ENCODE assay signal across 9 mouse cellular contexts in genomic region chr1:86053198-86053921, GRCm38 (mm10). TPM values are rescaled to one million over a fixed set of nuclear protein-coding genes. Genes with fewer than 3 reads are reported as not detected.
DNase-seq lines count a peak whose midpoint lies in the region; ATAC-seq and TF ChIP-seq lines count a peak whose summit lies in the region.
"Had no signal": no experiment of that assay in that cellular context is flagged by ENCODE, and none has a peak within 500 bp of the region (broad histone marks: within the 10 kb centered on the region; RNA-seq: fewer than 3 reads in every experiment).

No protein-coding gene starts in this region.

- no peak for TF ChIP-seq CTCF in stomach, postnatal 0 days (IDR thresholded peaks at IDR 0.05; ENCODE audit: low read depth)

- no peaks in the 10 kb centered on the region for H3K36me3 ChIP-seq in stomach, embryonic 16.5 days (ENCODE audit: control insufficient read depth, insufficient read depth, low read length)
- H3K36me3 ChIP-seq in stomach, postnatal 0 days (ENCODE audit: control insufficient read depth, insufficient read depth, low read length): no peaks in the 10 kb centered on the region
- no peaks in the 10 kb centered on the region for H3K36me3 ChIP-seq in heart, embryonic 16.5 days (ENCODE audit: control insufficient read depth, insufficient read depth)
- H3K36me3 ChIP-seq: neural tube, embryonic 12.5 days had no signal

- no peak overlapping the region for H3K4me2 ChIP-seq in stomach, embryonic 16.5 days (ENCODE audit: low read depth, low read length)
- no peak overlapping the region for H3K4me2 ChIP-seq in stomach, postnatal 0 days (replicated peaks; ENCODE audit: low read depth)
- H3K4me2 ChIP-seq in heart, embryonic 16.5 days (ENCODE audit: low read depth, low read length): no peak overlapping the region
- H3K4me2 ChIP-seq: neural tube, embryonic 12.5 days had no signal

- no peaks in the 10 kb centered on the region; the same call in 1 of the 2 replicates for H3K27me3 ChIP-seq in stomach, embryonic 16.5 days (ENCODE audit: control insufficient read depth, insufficient read depth, low read length)
- H3K27me3 ChIP-seq in stomach, postnatal 0 days (ENCODE audit: control insufficient read depth, insufficient read depth, low read length): no peaks in the 10 kb centered on the region
- no peaks in the 10 kb centered on the region for H3K27me3 ChIP-seq in heart, embryonic 16.5 days (ENCODE audit: control insufficient read depth, insufficient read depth, low read length)

- TF ChIP-seq EP300 in stomach, postnatal 0 days (optimal IDR thresholded peaks at IDR 0.05): no peak

- H3K9ac ChIP-seq in stomach, embryonic 16.5 days (ENCODE audit: low read length): no peak overlapping the region
- H3K9ac ChIP-seq in stomach, postnatal 0 days (ENCODE audit: low read length): no peak overlapping the region
- no peak overlapping the region for H3K9ac ChIP-seq in heart, embryonic 16.5 days (ENCODE audit: low read length)
- H3K9ac ChIP-seq: neural tube, embryonic 12.5 days had no signal

- peak; percentile 26; the same call in 1 of the 2 replicates for ATAC-seq in stomach, embryonic 16.5 days (ENCODE audit: insufficient read depth, low FRiP score)
- no peak for ATAC-seq in stomach, postnatal 0 days (ENCODE audit: low FRiP score, low TSS enrichment)
- peak; percentile 14; the same call in 1 of the 2 replicates for ATAC-seq in heart, embryonic 16.5 days (replicated peaks; ENCODE audit: extremely low read depth, insufficient read depth, low FRiP score)

- H3K27ac ChIP-seq in stomach, embryonic 16.5 days (ENCODE audit: low read length): no peak overlapping the region
- H3K27ac ChIP-seq in stomach, postnatal 0 days (replicated peaks): no peak overlapping the region
- H3K27ac ChIP-seq in heart, embryonic 16.5 days (ENCODE audit: low read length): no peak overlapping the region
- H3K27ac ChIP-seq: neural tube, embryonic 12.5 days had no signal

- no peaks in the 10 kb centered on the region for H3K4me1 ChIP-seq in stomach, embryonic 16.5 days (ENCODE audit: control insufficient read depth, insufficient read depth, low read length)
- H3K4me1 ChIP-seq in stomach, postnatal 0 days (replicated peaks; ENCODE audit: control insufficient read depth, insufficient read depth): no peaks in the 10 kb centered on the region
- no peaks in the 10 kb centered on the region for H3K4me1 ChIP-seq in heart, embryonic 16.5 days (ENCODE audit: control insufficient read depth, insufficient read depth, low read length)

- no peak overlapping the region for H3K4me3 ChIP-seq in stomach, embryonic 16.5 days (replicated peaks; ENCODE audit: low read length)
- no peak overlapping the region for H3K4me3 ChIP-seq in stomach, postnatal 0 days (ENCODE audit: low read depth, low read length)
- no peak overlapping the region for H3K4me3 ChIP-seq in heart, embryonic 16.5 days (ENCODE audit: low read length)
- H3K4me3 ChIP-seq: neural tube, embryonic 12.5 days had no signal

- no peaks in the 10 kb centered on the region for H3K9me3 ChIP-seq in stomach, embryonic 16.5 days (replicated peaks; ENCODE audit: control insufficient read depth, low read length)
- no peaks in the 10 kb centered on the region for H3K9me3 ChIP-seq in stomach, postnatal 0 days (ENCODE audit: control insufficient read depth, low read length)
- H3K9me3 ChIP-seq in heart, embryonic 16.5 days (replicated peaks; ENCODE audit: control insufficient read depth, low read length): no peaks in the 10 kb centered on the region
- H3K9me3 ChIP-seq: neural tube, embryonic 12.5 days had no signal

- peak; percentile 35 to 80 for DNase-seq in adrenal gland, adult (ENCODE audit: inconsistent age in 2 of 2, low spot score in 1 of 2)
- no peak for DNase-seq in adrenal gland, postnatal 4 days (ENCODE audit: low spot score in 2 of 2)
- DNase-seq in stomach, postnatal 0 days (ENCODE audit: low spot score): no peak
- peak; percentile 36 to 47 for DNase-seq in left cerebral cortex, postnatal 36 days (ENCODE audit: low spot score in 2 of 2)
- no peak for DNase-seq in thymus, postnatal 25 days
- DNase-seq in natural killer cell, adult 2 months (ENCODE audit: low spot score in 2 of 2): no peak

- intact Hi-C loops in left cerebral cortex, postnatal 36 days (cut with DNase I): no loop called here

- 73% methylated on average over 12 of the region's 12 CpGs for WGBS in stomach, embryonic 16.5 days
- WGBS in stomach, postnatal 0 days: 69% methylated on average over 12 of the region's 12 CpGs
- 65% methylated on average over 12 of the region's 12 CpGs for WGBS in heart, embryonic 16.5 days

RNA-seq across cellular contexts. Expression of gene 2810459M11Rik, which starts 7.7 kb away (rescaled TPM):
- total RNA-seq in adrenal gland, postnatal 4 days (2021): 1 to 10 TPM; 1.0 to 3.4 TPM
- 3.3 TPM in 2 replicates for polyA plus RNA-seq in stomach, embryonic 16.5 days (2015; fragmentation: Nextera tagmentation; extraction: Ambion mirVana)
- 8.0 and 9.1 TPM in 2 replicates for polyA plus RNA-seq in stomach, postnatal 0 days (2015; fragmentation: Nextera tagmentation; extraction: Ambion mirVana)
- polyA plus RNA-seq in heart, embryonic 16.5 days (2015; fragmentation: Nextera tagmentation; extraction: Ambion mirVana): 0.21 and 0.24 TPM in 2 replicates
- 1 to 10 TPM; 5.6 to 9.0 TPM for total RNA-seq in left cerebral cortex, postnatal 36 days (2021)

RNA-seq across cellular contexts. Expression of gene Psmd1, which starts 10.8 kb away (rescaled TPM):
- 100 to 1,000 TPM; 113 to 114 TPM for total RNA-seq in adrenal gland, postnatal 4 days (2021)
- polyA plus RNA-seq in stomach, embryonic 16.5 days (2015; fragmentation: Nextera tagmentation; extraction: Ambion mirVana): 150 and 154 TPM in 2 replicates
- 86.8 and 90.7 TPM in 2 replicates for polyA plus RNA-seq in stomach, postnatal 0 days (2015; fragmentation: Nextera tagmentation; extraction: Ambion mirVana)
- 131 and 142 TPM in 2 replicates for polyA plus RNA-seq in heart, embryonic 16.5 days (2015; fragmentation: Nextera tagmentation; extraction: Ambion mirVana)
- total RNA-seq in left cerebral cortex, postnatal 36 days (2021): 100 to 1,000 TPM; 106 TPM

RNA-seq across cellular contexts. Expression of gene Spata3, which starts 36.7 kb away (rescaled TPM):
- total RNA-seq in adrenal gland, postnatal 4 days (2021): not detected
- not detected in 2 replicates for polyA plus RNA-seq in stomach, embryonic 16.5 days (2015; fragmentation: Nextera tagmentation; extraction: Ambion mirVana)
- polyA plus RNA-seq in stomach, postnatal 0 days (2015; fragmentation: Nextera tagmentation; extraction: Ambion mirVana): not detected in 2 replicates
- polyA plus RNA-seq in heart, embryonic 16.5 days (2015; fragmentation: Nextera tagmentation; extraction: Ambion mirVana): not detected in 2 replicates
- under 1 TPM; 0.36 to 0.99 TPM for total RNA-seq in left cerebral cortex, postnatal 36 days (2021)
- polyA plus RNA-seq: neural tube, embryonic 12.5 days had no signal

RNA-seq across cellular contexts. Expression of gene Htr2b, which starts 58.4 kb away (rescaled TPM):
- total RNA-seq in adrenal gland, postnatal 4 days (2021): under 1 TPM; 0.45 to 0.56 TPM
- polyA plus RNA-seq in stomach, embryonic 16.5 days (2015; fragmentation: Nextera tagmentation; extraction: Ambion mirVana): 0.82 and 0.98 TPM in 2 replicates
- polyA plus RNA-seq in stomach, postnatal 0 days (2015; fragmentation: Nextera tagmentation; extraction: Ambion mirVana): 3.0 and 3.1 TPM in 2 replicates
- 0.26 and 0.37 TPM in 2 replicates for polyA plus RNA-seq in heart, embryonic 16.5 days (2015; fragmentation: Nextera tagmentation; extraction: Ambion mirVana)
- total RNA-seq in left cerebral cortex, postnatal 36 days (2021): not detected

Comparison
In these comparisons a context has a peak if more than half of its experiments do, and no peak if none do; other contexts are left out.
1. DNase-seq: peak in adrenal gland, adult (2 of 2) and left cerebral cortex, postnatal 36 days (2 of 2); none in adrenal gland, postnatal 4 days (0 of 2), stomach, postnatal 0 days (single experiment), thymus, postnatal 25 days (single experiment) and natural killer cell, adult 2 months (0 of 2).